24 mouse cellular contexts compared by ENCODE assay signal in the genomic region with DNA sequence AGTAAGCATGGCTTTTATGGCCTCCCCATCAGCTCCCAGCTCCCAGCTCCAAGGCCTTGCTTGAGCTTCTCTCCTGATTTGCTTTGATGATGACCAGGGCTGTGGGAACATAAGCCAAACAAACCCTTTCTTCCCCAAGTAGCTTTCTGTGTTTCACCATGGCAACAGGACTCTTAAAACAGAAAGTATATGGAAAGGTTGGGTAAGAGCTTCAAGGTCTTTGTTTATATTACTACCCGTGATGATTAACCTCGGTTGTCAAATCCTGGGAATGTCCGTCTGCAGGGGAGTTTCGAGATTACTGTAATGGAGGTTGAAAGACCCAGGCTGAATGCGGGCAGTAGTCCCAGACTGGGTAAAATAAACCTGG. TPM values are rescaled to one million over a fixed set of nuclear protein-coding genes. Genes with fewer than 3 reads are reported as not detected.
DNase-seq lines count a peak whose midpoint lies in the region; ATAC-seq and TF ChIP-seq lines count a peak whose summit lies in the region.
"Had no signal": no experiment of that assay in that cellular context is flagged by ENCODE, and none has a peak within 500 bp of the region (broad histone marks: within the 10 kb centered on the region; RNA-seq: fewer than 3 reads in every experiment).

No protein-coding gene starts in this region.

- CTCF ChIA-PET in Patski (lab: Charles Lee), result no interaction called here

- in situ Hi-C loops in Patski (cut with MboI; ENCODE audit: low pct_unique_long_range_greater_than_20kb), result no loop called here

- WGBS in lung, embryonic 14.5 days, result 14% methylated on average over 5 of the region's 5 CpGs
- 24% methylated on average over 5 of the region's 5 CpGs for WGBS in intestine, embryonic 16.5 days
- WGBS in stomach, postnatal 0 days, result 28% methylated on average over 5 of the region's 5 CpGs

- no peak overlapping the region for H3K27ac ChIP-seq in lung, embryonic 14.5 days (ENCODE audit: low read depth)
- H3K27ac ChIP-seq in intestine, embryonic 16.5 days (ENCODE audit: low read length), result 0 out of 2 replicates have a peak overlapping the region, but pooled peaks have one; percentile 30
- no peak overlapping the region for H3K27ac ChIP-seq in stomach, postnatal 0 days (replicated peaks)
- H3K27ac ChIP-seq: embryonic facial prominence, embryonic 10.5 days; forebrain, embryonic 10.5 days; hindbrain, embryonic 12.5 days; liver, embryonic 15.5 days had no signal

- POLR2A ChIA-PET in Patski (lab: Charles Lee), result interaction anchor here (1.1 kb wide), 1 partner anchor 16 kb away, joined by 3 read pairs; no protein-coding TSS in a partner anchor

- no peak for TF ChIP-seq CTCF in lung, embryonic 14.5 days (IDR thresholded peaks at IDR 0.05; ENCODE audit: low read depth)
- no peak for TF ChIP-seq CTCF in Patski (IDR thresholded peaks at IDR 0.05)
- TF ChIP-seq CTCF in stomach, postnatal 0 days (IDR thresholded peaks at IDR 0.05; ENCODE audit: low read depth), result no peak

- H3K27me3 ChIP-seq in lung, embryonic 14.5 days (ENCODE audit: insufficient read depth, low read length), result no peaks in the 10 kb centered on the region
- no peaks in the 10 kb centered on the region for H3K27me3 ChIP-seq in Patski
- no peaks in the 10 kb centered on the region for H3K27me3 ChIP-seq in intestine, embryonic 16.5 days (replicated peaks; ENCODE audit: control insufficient read depth, insufficient read depth, low read length)
- H3K27me3 ChIP-seq in stomach, postnatal 0 days (ENCODE audit: control insufficient read depth, insufficient read depth, low read length), result no peaks in the 10 kb centered on the region

- H3K4me3 ChIP-seq in lung, embryonic 14.5 days (ENCODE audit: low read depth, low read length), result no peak overlapping the region
- no peak overlapping the region for H3K4me3 ChIP-seq in intestine, embryonic 16.5 days (ENCODE audit: low read length)
- no peak overlapping the region for H3K4me3 ChIP-seq in stomach, postnatal 0 days (ENCODE audit: low read depth, low read length)
- H3K4me3 ChIP-seq: embryonic facial prominence, embryonic 10.5 days; forebrain, embryonic 10.5 days; hindbrain, embryonic 12.5 days; liver, embryonic 15.5 days; myocyte had no signal

- peak; percentile 23 for TF ChIP-seq EP300 in stomach, postnatal 0 days (optimal IDR thresholded peaks at IDR 0.05)

- H3K4me1 ChIP-seq in lung, embryonic 14.5 days (ENCODE audit: insufficient read depth), result no peaks in the 10 kb centered on the region
- peaks cover 4% of the 10 kb centered on the region for H3K4me1 ChIP-seq in intestine, embryonic 16.5 days (ENCODE audit: control insufficient read depth, insufficient read depth, low read length)
- no peaks in the 10 kb centered on the region for H3K4me1 ChIP-seq in stomach, postnatal 0 days (replicated peaks; ENCODE audit: control insufficient read depth, insufficient read depth)
- H3K4me1 ChIP-seq: embryonic facial prominence, embryonic 10.5 days; forebrain, embryonic 10.5 days; hindbrain, embryonic 12.5 days had no signal

- DNase-seq in lung, embryonic 14.5 days, result peak; percentile 23
- no peak for DNase-seq in lung, postnatal 4 days
- DNase-seq in Patski (ENCODE audit: low read depth, low spot score), result no peak
- DNase-seq in stomach, postnatal 0 days (ENCODE audit: low spot score), result peak; percentile 14
- no peak for DNase-seq in heart, adult 8-10 months (ENCODE audit: low spot score)
- no peak for DNase-seq in urinary bladder, adult 18-20 months (ENCODE audit: low spot score in 2 of 2)
- DNase-seq: adrenal gland, postnatal 25 days; cerebellum, adult 8-10 months; gastrocnemius, postnatal 10 days; heart, adult 11 months; kidney, adult 9 months; kidney, postnatal 25 days; layer of hippocampus, adult 9-11 months; right cerebral cortex, adult 18-20 months; thymus, postnatal 25 days had no signal

- no peaks in the 10 kb centered on the region for H3K9me3 ChIP-seq in lung, embryonic 14.5 days (ENCODE audit: low read depth, low read length)
- no peaks in the 10 kb centered on the region for H3K9me3 ChIP-seq in intestine, embryonic 16.5 days (ENCODE audit: control insufficient read depth, low read length)
- no peaks in the 10 kb centered on the region for H3K9me3 ChIP-seq in stomach, postnatal 0 days (ENCODE audit: control insufficient read depth, low read length)
- H3K9me3 ChIP-seq: embryonic facial prominence, embryonic 10.5 days; forebrain, embryonic 10.5 days; hindbrain, embryonic 12.5 days; liver, embryonic 15.5 days had no signal

- H3K4me2 ChIP-seq in lung, embryonic 14.5 days, result no peak overlapping the region
- no peak overlapping the region for H3K4me2 ChIP-seq in intestine, embryonic 16.5 days (ENCODE audit: low read depth, low read length)
- no peak overlapping the region for H3K4me2 ChIP-seq in stomach, postnatal 0 days (replicated peaks; ENCODE audit: low read depth)
- H3K4me2 ChIP-seq: hindbrain, embryonic 12.5 days; liver, embryonic 15.5 days had no signal

- no peaks in the 10 kb centered on the region for H3K36me3 ChIP-seq in lung, embryonic 14.5 days (ENCODE audit: insufficient read depth)
- no peaks in the 10 kb centered on the region for H3K36me3 ChIP-seq in intestine, embryonic 16.5 days (ENCODE audit: control insufficient read depth, insufficient read depth, low read length)
- no peaks in the 10 kb centered on the region for H3K36me3 ChIP-seq in stomach, postnatal 0 days (ENCODE audit: control insufficient read depth, insufficient read depth, low read length)
- H3K36me3 ChIP-seq: embryonic facial prominence, embryonic 10.5 days; forebrain, embryonic 10.5 days; hindbrain, embryonic 12.5 days; liver, embryonic 15.5 days had no signal

- ATAC-seq in lung, embryonic 14.5 days (ENCODE audit: insufficient read depth), result peak; percentile 47; the same call in 1 of the 2 replicates
- peak; percentile 31 for ATAC-seq in Patski
- peak; percentile 73 for ATAC-seq in intestine, embryonic 16.5 days
- peak; percentile 72 for ATAC-seq in stomach, postnatal 0 days (ENCODE audit: low FRiP score, low TSS enrichment)
- ATAC-seq: forebrain, embryonic 16.5 days; midbrain, embryonic 16.5 days had no signal

- no peak overlapping the region for H3K9ac ChIP-seq in lung, embryonic 14.5 days
- H3K9ac ChIP-seq in intestine, embryonic 16.5 days (ENCODE audit: low read depth, low read length), result no peak overlapping the region
- H3K9ac ChIP-seq in stomach, postnatal 0 days (ENCODE audit: low read length), result no peak overlapping the region
- H3K9ac ChIP-seq: hindbrain, embryonic 12.5 days; liver, embryonic 15.5 days had no signal

RNA-seq across cellular contexts. Expression of a gene that starts 6.2 kb away (rescaled TPM):
- 6.4 and 9.7 TPM in 2 replicates for polyA plus RNA-seq in lung, embryonic 14.5 days (2014; fragmentation: Nextera tagmentation; extraction: Ambion mirVana)
- polyA plus RNA-seq in Patski (2021), result 29.8 TPM
- 11.6 and 17.4 TPM in 2 replicates for polyA plus RNA-seq in intestine, embryonic 16.5 days (2015; fragmentation: Nextera tagmentation; extraction: Ambion mirVana)
- 9.3 and 9.4 TPM in 2 replicates for polyA plus RNA-seq in stomach, postnatal 0 days (2015; fragmentation: Nextera tagmentation; extraction: Ambion mirVana)
- 10 to 100 TPM in 1 of 4 experiments, 1 to 10 TPM in 3; 4.6 to 12.1 (median 6.4) TPM for total RNA-seq in heart, adult 8-10 months (2022)
- total RNA-seq: megakaryocyte-erythroid progenitor cell, adult 5-6 weeks had no signal
- polyA plus RNA-seq: myocyte had no signal

Comparison
In these comparisons a context has a peak if more than half of its experiments do, and no peak if none do; other contexts are left out.
1. DNase-seq: peak in lung, embryonic 14.5 days (single experiment) and stomach, postnatal 0 days (single experiment); none in lung, postnatal 4 days (0 of 2), Patski (single experiment), heart, adult 8-10 months (single experiment) and urinary bladder, adult 18-20 months (0 of 2).
2. Peak in every context shown above with its lines, with median percentiles within 50 percentile points of each other: ATAC-seq.